Mouse (Mus musculus): ENCODE data around the gene Cenpm. TPM values are rescaled to one million over a fixed set of nuclear protein-coding genes. Genes with fewer than 3 reads are reported as not detected.

Gene Cenpm
- polyA plus RNA-seq, 1 experiment: 3.4 TPM

DNA sequence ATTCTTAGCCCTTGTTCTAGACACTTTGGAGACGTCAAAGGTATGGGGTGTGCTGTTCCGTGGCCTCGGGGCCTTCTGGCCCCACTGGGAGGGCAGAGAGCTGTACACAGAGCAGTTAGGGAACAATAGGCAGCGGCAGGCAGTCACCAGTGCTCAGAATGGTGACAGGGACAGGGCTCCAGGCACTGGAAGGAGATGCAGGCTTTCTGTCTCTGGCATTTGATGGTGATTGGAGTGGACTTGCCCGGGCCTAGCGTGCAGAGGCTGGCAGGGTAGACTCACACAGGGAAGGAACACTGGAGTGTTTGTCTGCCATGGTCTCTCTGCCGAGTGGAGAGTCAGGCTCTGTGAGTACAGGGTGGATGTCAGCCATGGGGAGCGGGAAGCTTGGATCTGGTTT lies 51.9 kb downstream of the Cenpm start:
- DNase-seq (ENCODE audit: low read depth): no peak

DNA sequence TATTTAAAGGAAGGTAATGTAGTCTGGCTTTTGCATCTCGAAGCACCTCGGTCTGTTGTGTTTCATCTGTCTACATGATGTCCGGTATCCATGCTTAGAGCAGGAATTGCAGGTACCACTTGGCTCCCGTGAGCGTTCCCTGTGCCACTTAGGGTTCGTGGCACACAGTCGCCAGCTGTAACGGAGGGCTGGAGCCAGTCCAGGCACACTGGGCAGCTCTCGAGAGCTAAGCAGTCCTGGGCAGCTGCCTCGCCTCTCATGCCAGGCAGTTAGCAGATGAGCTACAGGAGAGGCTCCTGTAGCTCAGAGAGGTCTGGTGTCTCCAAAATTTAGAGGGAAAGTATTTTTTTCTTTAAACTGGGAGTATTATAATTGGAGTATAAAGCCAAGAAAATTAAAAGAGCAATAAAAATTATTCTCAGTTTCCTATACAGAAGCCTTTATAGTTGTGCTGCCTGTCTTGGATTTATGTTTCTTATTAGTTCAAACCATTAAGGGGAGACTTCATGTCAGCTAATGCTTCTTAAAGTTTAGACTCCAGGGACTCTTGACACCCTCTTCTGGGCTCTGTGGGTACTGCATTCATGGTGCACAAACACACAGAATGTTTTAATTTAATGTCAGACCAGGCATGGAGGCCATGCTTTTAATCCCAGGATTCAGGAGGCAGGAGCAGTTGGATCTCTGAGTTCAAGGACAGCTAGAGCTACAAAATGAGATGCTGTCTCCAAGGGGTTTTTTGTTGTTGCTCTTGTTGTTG lies 55.9 kb downstream of the Cenpm start:
- DNase-seq (ENCODE audit: low read depth): no peak

DNA sequence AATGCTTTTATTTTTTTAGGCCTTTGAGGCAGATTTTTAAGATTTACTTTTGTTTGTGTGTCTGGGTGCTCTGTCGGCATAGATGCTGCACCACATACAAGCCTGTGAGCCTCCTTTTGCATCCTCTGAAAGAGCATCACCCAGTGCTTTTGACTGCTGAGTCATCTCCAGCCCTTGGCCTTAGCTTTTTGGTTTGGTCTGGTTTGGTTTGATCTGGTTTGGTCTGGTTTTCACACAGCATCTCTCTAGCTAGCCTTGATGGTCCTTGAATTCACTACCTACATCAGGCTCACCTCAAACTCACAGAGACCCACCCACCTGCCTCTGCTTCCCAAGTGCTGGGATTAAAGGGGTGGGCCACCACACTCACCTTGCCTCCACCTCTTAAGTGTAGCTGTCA lies 56.6 kb downstream of the Cenpm start:
- no peak for DNase-seq (ENCODE audit: low read depth)

DNA sequence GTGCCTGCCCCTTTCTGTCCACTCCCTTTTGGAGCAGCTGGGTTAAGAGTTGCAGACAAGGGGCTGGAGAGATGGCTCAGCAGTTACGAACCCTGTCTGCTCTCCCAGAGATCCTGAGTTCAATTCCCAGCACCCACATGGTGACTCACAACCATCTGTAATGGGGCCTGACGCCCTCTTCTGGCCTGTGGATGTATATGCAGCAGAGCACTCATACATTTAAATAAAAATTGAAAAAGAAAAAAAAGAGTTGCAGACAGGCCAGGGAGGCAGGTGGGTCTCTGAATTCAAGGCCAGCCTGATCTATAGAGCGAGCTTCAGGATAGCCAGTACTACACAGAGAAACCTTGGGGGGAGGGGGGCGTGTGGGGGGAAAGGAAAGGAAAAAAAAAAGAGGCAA lies 57.1 kb downstream of the Cenpm start:
- no peak for DNase-seq (ENCODE audit: low read depth)

DNA sequence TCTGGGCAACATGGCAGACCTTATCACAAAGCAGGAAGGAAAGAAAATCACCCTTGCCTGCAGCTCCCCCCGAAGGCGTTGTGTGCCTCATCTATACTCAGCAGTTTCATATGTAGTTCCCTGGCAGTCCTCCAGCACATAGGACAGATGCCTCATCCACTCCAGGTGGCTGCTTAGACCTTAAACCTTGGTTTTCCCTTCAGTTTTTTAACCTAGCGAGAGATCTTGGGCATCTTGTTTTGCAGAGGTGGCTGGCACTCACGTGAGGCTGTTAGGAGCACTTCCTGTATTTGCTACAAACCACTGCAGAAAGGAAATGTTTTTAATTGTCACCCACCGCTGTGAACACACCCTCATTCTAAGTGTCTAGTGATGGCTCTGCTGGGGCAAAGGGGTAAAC lies 57.6 kb downstream of the Cenpm start:
- no peak for DNase-seq (ENCODE audit: low read depth)

DNA sequence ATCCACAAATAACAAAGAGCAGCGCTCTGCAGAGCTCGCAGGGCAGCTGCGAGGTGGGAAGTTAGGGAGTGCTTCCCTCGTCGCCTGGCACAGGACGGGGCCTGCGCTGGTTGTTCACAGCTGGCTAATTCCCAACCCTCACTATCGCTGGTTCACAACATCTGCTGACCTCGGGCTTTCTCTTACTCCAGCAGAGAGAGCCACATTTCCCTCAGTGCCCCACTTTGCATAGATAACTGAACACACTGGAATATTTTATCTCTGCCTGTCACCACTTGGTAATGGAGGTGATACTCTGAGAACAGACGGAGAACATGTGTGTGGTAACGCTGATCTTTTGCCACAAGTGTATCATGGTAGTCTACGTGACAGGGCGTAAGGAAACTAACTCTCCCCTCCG lies 58.4 kb downstream of the Cenpm start:
- DNase-seq (ENCODE audit: low read depth): no peak

DNA sequence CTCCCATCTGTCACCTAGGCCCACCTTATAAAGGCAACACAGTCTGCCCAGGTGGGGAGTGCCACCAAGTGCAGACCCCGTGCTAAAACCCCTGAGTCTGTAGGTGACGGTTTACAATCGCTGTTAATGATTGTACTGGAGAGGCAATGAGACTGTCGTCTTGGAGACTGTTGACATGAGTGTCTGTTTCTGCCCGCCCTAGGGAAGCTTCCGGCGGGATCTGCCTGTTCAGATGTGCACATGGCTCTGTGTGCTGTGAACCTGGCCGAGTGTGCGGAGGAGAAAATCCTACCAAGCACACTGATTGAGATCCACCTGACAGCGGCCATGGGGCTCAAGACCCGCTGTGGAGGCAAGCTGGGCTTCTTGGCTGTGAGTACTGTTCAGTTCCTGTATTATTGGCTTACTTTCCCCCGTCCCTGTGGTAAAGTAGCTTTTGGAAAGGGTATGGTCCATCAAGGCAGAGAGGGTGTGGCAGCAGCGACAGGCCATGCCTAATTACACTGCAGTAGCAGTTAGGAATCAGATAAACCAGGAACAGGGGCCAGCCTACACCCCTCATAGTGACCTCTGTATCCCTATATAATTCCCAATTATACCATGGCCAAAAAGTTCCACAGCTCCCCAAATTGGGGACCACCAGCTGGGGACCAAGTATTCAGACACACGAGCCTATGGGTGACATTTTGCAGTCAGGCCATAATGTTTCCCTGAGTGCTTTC lies 59.3 kb downstream of the Cenpm start:
- no peak for DNase-seq (ENCODE audit: low read depth)

DNA sequence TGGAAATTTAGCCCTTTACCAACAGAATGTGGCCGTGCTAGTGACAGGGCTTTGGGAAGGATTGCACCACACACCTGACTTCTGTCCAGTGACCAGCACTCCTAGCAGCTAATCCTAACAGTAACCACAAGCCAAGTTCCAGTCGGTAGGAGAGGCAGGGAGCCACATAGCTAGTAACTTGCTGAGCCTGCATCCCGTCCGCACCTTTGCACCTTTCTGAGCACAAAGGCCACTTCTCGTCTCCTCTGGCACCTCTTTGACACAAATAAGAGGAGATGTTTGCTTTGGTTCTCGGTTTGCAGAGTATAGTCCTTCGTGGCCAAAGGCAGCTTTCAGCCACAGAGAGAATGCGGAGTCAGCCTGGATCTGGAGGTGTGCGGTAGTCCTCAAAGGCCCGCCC lies 59.9 kb downstream of the Cenpm start:
- no peak for DNase-seq (ENCODE audit: low read depth)

DNA sequence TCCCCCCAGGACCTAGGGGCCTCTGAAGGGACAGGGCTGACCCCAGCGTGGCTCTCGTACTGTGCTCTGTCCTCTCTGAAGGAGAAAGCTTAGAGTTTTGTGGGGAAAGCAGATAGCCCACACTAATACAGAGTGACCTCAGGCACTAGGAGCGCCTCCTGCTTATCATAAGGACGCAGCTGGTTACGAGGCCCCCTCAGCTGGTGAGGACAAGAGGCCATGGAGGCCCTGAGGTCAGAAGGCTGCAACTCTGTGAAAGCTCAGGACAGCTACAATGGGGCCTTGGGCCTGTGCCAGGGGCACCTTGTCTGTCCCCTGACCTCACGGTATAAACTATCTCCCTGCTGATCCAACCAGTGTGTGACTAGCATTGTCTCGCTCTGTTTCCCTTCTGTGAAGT lies 60.4 kb downstream of the Cenpm start:
- DNase-seq (ENCODE audit: low read depth): no peak

Other genes with a start within 250 kb of the Cenpm start
- 28.0 and 30.0 TPM in 2 replicates for gene Desi1, start 210.9 kb downstream of the Cenpm start, polyA plus RNA-seq (2012; rRNA removed)
- 71.8 and 84.4 TPM in 2 replicates for gene Snu13, start 197.2 kb downstream of the Cenpm start, polyA plus RNA-seq (2012; rRNA removed)
- 0.09 and 0.15 TPM in 2 replicates for gene 4930407I10Rik, start 185.6 kb downstream of the Cenpm start, polyA plus RNA-seq (2012; rRNA removed)
- gene Mei1, start 174.8 kb downstream of the Cenpm start, polyA plus RNA-seq (2012; rRNA removed): 0.04 and 0.06 TPM in 2 replicates
- gene Ccdc134, start 116.8 kb downstream of the Cenpm start, polyA plus RNA-seq (2012; rRNA removed): 11.7 and 16.5 TPM in 2 replicates
- 135 and 139 TPM in 2 replicates for gene Srebf2, start 97.6 kb downstream of the Cenpm start, polyA plus RNA-seq (2012; rRNA removed)
- 0.22 and 0.27 TPM in 2 replicates for gene Shisa8, start 31.9 kb downstream of the Cenpm start, polyA plus RNA-seq (2012; rRNA removed)
- gene Tnfrsf13c, start 20.4 kb downstream of the Cenpm start, polyA plus RNA-seq (2012; rRNA removed): 0.19 and 0.61 TPM in 2 replicates
- gene 1500009C09Rik, start 7.6 kb upstream of the Cenpm start, polyA plus RNA-seq (2012; rRNA removed): not detected in 2 replicates
- 1.2 and 1.3 TPM in 2 replicates for gene Sept3, start 30.1 kb upstream of the Cenpm start, polyA plus RNA-seq (2012; rRNA removed)
- 0.71 and 0.73 TPM in 2 replicates for gene Wbp2nl, start 54.2 kb upstream of the Cenpm start, polyA plus RNA-seq (2012; rRNA removed)
- 123 and 151 TPM in 2 replicates for gene Naga, start 94.2 kb upstream of the Cenpm start, polyA plus RNA-seq (2012; rRNA removed)
- gene Pheta2, start 94.2 kb upstream of the Cenpm start, polyA plus RNA-seq (2012; rRNA removed): 1.5 and 1.6 TPM in 2 replicates
- 228 and 229 TPM in 2 replicates for gene Smdt1, start 94.2 kb upstream of the Cenpm start, polyA plus RNA-seq (2012; rRNA removed)
- gene Ndufa6, start 109.6 kb upstream of the Cenpm start, polyA plus RNA-seq (2012; rRNA removed): 302 and 385 TPM in 2 replicates
- 31.0 and 34.7 TPM in 2 replicates for gene Cyp2d22, start 135.5 kb upstream of the Cenpm start, polyA plus RNA-seq (2012; rRNA removed)
- gene Cyp2d11, start 149.3 kb upstream of the Cenpm start, polyA plus RNA-seq (2012; rRNA removed): not detected in 2 replicates
- 0.14 and 1.6 TPM in 2 replicates for gene Cyp2d10, start 162.4 kb upstream of the Cenpm start, polyA plus RNA-seq (2012; rRNA removed)
- 0.62 and 0.72 TPM in 2 replicates for gene Cyp2d9, start 188.7 kb upstream of the Cenpm start, polyA plus RNA-seq (2012; rRNA removed)

Measured in gonadal fat pad, adult 2 months (tissue).